Mouse (Mus musculus): Measurements from ENCODE around the gene Mtmr14.

Mtmr14 gene

GRCm38 (mm10) chr6:113282101-113282802 lies 44.6 kb downstream of the Mtmr14 start, which contains the start of gene Cpne9:
TSS of gene Cpne9 (plus strand) at chr6:113282307.
- peak; percentile 27 for DNase-seq

- no peak for DNase-seq
Measured at GRCm38 (mm10) chr6:113282969-113283368, 45.3 kb downstream of the Mtmr14 start.

- DNase-seq = peak; percentile 18
Measured at GRCm38 (mm10) chr6:113283500-113283899, 45.9 kb downstream of the Mtmr14 start.

GRCm38 (mm10) chr6:113284931-113285330 lies 47.3 kb downstream of the Mtmr14 start:
- DNase-seq = no peak

- DNase-seq = no peak
Measured at GRCm38 (mm10) chr6:113286316-113286715, 48.7 kb downstream of the Mtmr14 start.

GRCm38 (mm10) chr6:113287236-113287635 lies 49.6 kb downstream of the Mtmr14 start:
- no peak for DNase-seq

GRCm38 (mm10) chr6:113289346-113289745 lies 51.7 kb downstream of the Mtmr14 start:
- no peak for DNase-seq

- DNase-seq = no peak
Measured at GRCm38 (mm10) chr6:113290346-113290745, 52.7 kb downstream of the Mtmr14 start.

GRCm38 (mm10) chr6:113292938-113293337 lies 55.3 kb downstream of the Mtmr14 start:
- DNase-seq = no peak

- DNase-seq = no peak
Measured at GRCm38 (mm10) chr6:113296046-113296445, 58.4 kb downstream of the Mtmr14 start.

GRCm38 (mm10) chr6:113296639-113297038 lies 59.0 kb downstream of the Mtmr14 start:
- DNase-seq = no peak

- no peak for DNase-seq
Measured at GRCm38 (mm10) chr6:113301350-113301749, 63.7 kb downstream of the Mtmr14 start.

GRCm38 (mm10) chr6:113302258-113302657 lies 64.6 kb downstream of the Mtmr14 start:
- DNase-seq = peak; percentile 24

GRCm38 (mm10) chr6:113306322-113306985 lies 68.8 kb downstream of the Mtmr14 start:
- DNase-seq = peak; percentile 100

GRCm38 (mm10) chr6:113306986-113307349 lies 69.3 kb downstream of the Mtmr14 start, which contains the start of gene Brpf1:
TSS of gene Brpf1 (plus strand) at chr6:113307137.
- DNase-seq = no peak

GRCm38 (mm10) chr6:113307481-113308121 lies 70.0 kb downstream of the Mtmr14 start:
- DNase-seq = peak; percentile 61

- DNase-seq = peak; percentile 43
Measured at GRCm38 (mm10) chr6:113308141-113308540, 70.5 kb downstream of the Mtmr14 start.

- DNase-seq = no peak
Measured at GRCm38 (mm10) chr6:113315972-113316371, 78.3 kb downstream of the Mtmr14 start.

- peak; percentile 99 for DNase-seq
Measured at GRCm38 (mm10) chr6:113326533-113327315, 89.1 kb downstream of the Mtmr14 start, which contains the start of gene Ogg1. TSS of gene Ogg1 (plus strand) at chr6:113326972.

GRCm38 (mm10) chr6:113329396-113329795 lies 91.8 kb downstream of the Mtmr14 start:
- no peak for DNase-seq

- peak; percentile 34 for DNase-seq
Measured at GRCm38 (mm10) chr6:113330547-113330946, 92.9 kb downstream of the Mtmr14 start.
